Mouse (Mus musculus) E14TG2a.4 (cell line): ENCODE measurements around the gene Enc1.

Experiments
- H3K27me3 ChIP-seq: 2 replicates; pipeline ENCODE4 v1.6.1; 2014; ENCODE audit warnings: low read length, control low read depth; ENCODE audit not compliant: insufficient read depth
- H3K36me3 ChIP-seq: 2 replicates; pipeline ENCODE4 v1.6.1; 2014; ENCODE audit warnings: low read length, control low read depth; ENCODE audit not compliant: insufficient read depth
- H3K4me1 ChIP-seq: replicated peaks from 2 replicates; pipeline ENCODE4 v1.6.1; 2014; ENCODE audit warnings: low read depth, low read length, control low read depth
- H3K4me3 ChIP-seq: replicated peaks from 2 replicates; pipeline ENCODE4 v1.5.1; 2014; ENCODE audit warnings: mild to moderate bottlenecking, low read length
- H3K9me3 ChIP-seq: 2 replicates; pipeline ENCODE4 v1.6.1; 2014; ENCODE audit warnings: low read length, control low read depth
- CTCF ChIP-seq: conservative IDR thresholded peaks from 2 replicates; pipeline ENCODE4 v1.5.1; 2014; ENCODE audit warnings: low read length
- NANOG ChIP-seq: IDR thresholded peaks from 2 replicates; pipeline ENCODE4 v1.6.1; 2014; ENCODE audit warnings: borderline replicate concordance, low read length, mixed read lengths
- POU5F1 ChIP-seq: IDR thresholded peaks from 2 replicates; pipeline ENCODE4 v1.6.1; 2014; ENCODE audit warnings: low read length, borderline replicate concordance

The Enc1 gene

DNA sequence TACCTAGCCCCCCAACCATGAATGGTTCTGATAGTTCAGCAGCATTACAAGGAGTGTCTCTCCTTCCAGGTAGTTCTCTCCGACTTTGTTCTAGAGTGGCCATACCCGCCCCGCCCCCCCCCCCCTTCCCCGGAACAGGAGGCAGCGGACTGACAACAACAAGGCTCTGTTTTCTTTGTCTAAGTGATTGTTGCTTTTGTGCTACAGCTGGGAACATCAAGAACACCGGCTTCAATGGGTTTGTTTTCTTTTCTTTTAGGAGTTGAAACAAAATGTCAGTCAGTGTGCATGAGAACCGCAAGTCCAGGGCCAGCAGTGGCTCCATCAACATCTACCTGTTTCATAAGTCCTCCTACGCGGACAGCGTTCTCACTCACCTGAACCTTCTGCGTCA is 3.8 kb downstream of the Enc1 start:
- H3K4me1 ChIP-seq: peaks cover 82% of the 10 kb centered on the region
- no peaks in the 10 kb centered on the region for H3K9me3 ChIP-seq
- peaks cover 72% of the 10 kb centered on the region for H3K36me3 ChIP-seq
- no peaks in the 10 kb centered on the region for H3K27me3 ChIP-seq
- H3K4me3 ChIP-seq: peak overlapping the region; percentile 97
- TF ChIP-seq NANOG: peak; percentile 23; the same call in 1 of the 2 replicates
- no peak for TF ChIP-seq CTCF
- no peak for TF ChIP-seq POU5F1

- Histone ChIP-seq H3K27me3 (no peaks in the 10 kb centered on the region), H3K9me3 (no peaks in the 10 kb centered on the region), H3K4me3 (peak overlapping the region; percentile 49), H3K36me3 (peaks cover 76% of the 10 kb centered on the region), H3K4me1 (peaks cover 82% of the 10 kb centered on the region)
- TF ChIP-seq POU5F1 (no peak), CTCF (no peak), NANOG (no peak)
These were observed 4.3 kb downstream of the Enc1 start for GRCm38 (mm10) chr13:97245157-97245556.

DNA sequence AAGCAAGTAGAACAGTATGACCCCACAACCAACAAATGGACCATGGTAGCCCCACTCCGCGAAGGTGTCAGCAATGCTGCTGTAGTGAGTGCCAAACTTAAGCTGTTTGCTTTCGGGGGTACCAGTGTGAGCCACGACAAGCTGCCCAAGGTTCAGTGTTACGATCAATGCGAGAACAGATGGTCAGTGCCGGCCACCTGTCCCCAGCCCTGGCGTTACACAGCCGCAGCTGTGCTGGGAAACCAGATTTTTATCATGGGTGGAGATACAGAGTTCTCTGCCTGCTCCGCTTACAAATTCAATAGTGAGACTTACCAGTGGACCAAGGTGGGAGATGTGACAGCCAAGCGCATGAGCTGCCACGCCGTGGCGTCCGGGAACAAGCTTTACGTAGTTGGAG is 5.3 kb downstream of the Enc1 start:
- peaks cover 93% of the 10 kb centered on the region for H3K4me1 ChIP-seq
- no peaks in the 10 kb centered on the region for H3K9me3 ChIP-seq
- peak overlapping the region; percentile 49; the same call in 1 of the 2 replicates for H3K4me3 ChIP-seq
- no peak for TF ChIP-seq CTCF
- TF ChIP-seq POU5F1: no peak
- TF ChIP-seq NANOG: no peak
- no peaks in the 10 kb centered on the region for H3K27me3 ChIP-seq
- peaks cover 87% of the 10 kb centered on the region for H3K36me3 ChIP-seq

DNA sequence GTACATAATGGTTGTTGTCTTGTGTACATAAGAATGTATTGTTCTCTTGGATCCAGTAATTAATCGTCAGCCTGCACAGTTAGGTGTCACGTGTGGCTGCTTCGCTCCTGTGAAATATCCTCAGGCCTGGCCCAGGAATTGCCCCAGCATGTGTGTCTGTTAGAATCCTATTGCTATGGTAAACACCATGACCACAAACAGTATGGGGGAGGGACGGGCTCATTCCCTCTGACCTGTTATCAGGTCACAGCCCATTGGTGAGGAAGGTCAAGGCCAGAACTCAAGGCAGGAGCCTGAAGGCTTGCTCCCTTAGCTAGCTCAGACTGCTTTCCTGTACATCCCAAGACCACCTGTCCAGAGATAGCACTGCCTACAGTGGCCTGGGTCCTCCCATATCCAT is 6.8 kb downstream of the Enc1 start:
- H3K4me1 ChIP-seq: peaks cover 99% of the 10 kb centered on the region
- TF ChIP-seq NANOG (no peak), CTCF (no peak), POU5F1 (no peak)

GRCm38 (mm10) chr13:97249051-97249461 is 8.2 kb downstream of the Enc1 start:
- H3K4me3 ChIP-seq: peak overlapping the region; percentile 33; the same call in 1 of the 2 replicates
- H3K36me3 ChIP-seq: peaks cover 98% of the 10 kb centered on the region
- peaks cover 98% of the 10 kb centered on the region for H3K4me1 ChIP-seq
- TF ChIP-seq POU5F1: no peak
- TF ChIP-seq NANOG: no peak
- no peak for TF ChIP-seq CTCF
- H3K9me3 ChIP-seq: no peaks in the 10 kb centered on the region
- H3K27me3 ChIP-seq: no peaks in the 10 kb centered on the region

More for the DNA sequence above, 6.8 kb downstream of the Enc1 start:
- Histone ChIP-seq H3K9me3 (no peaks in the 10 kb centered on the region), H3K36me3 (peaks cover 98% of the 10 kb centered on the region), H3K27me3 (no peaks in the 10 kb centered on the region), H3K4me3 (peak overlapping the region; percentile 33; the same call in 1 of the 2 replicates)

DNA sequence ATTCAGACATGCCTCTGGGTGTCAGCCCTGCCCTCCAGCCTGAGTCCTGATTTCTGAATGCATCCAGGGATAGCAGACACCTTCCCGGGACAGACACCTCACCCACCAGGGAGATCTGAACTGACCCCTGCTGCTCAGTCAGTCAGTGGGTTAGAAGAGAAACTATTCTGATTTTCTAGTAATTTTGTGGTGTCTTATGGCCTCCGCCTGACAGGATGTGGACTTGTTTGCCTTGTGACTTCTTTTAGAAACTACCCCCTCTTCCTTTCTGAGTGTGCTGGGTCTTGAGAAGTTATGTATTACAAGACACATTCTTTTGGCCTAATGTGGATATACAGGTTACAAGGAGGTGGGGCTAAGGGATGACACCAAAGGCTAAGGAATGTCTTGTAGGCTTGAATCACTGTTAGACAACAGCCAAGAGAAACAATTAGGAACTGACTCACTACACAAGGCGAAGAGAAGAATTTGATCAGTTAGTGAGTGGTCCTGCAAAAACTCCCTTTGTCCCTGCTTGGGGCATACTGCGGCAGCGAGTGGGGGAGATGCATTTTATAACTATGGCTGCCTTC is 8.7 kb downstream of the Enc1 start:
- no peak for TF ChIP-seq NANOG
- no peak for TF ChIP-seq POU5F1
- TF ChIP-seq CTCF: no peak
- Histone ChIP-seq H3K27me3 (no peaks in the 10 kb centered on the region), H3K4me3 (no peak overlapping the region), H3K9me3 (no peaks in the 10 kb centered on the region), H3K4me1 (peaks cover 97% of the 10 kb centered on the region), H3K36me3 (peaks cover 99% of the 10 kb centered on the region)

GRCm38 (mm10) chr13:97250148-97250547 is 9.2 kb downstream of the Enc1 start:
- TF ChIP-seq NANOG (no peak), POU5F1 (no peak), CTCF (no peak)
- no peaks in the 10 kb centered on the region for H3K9me3 ChIP-seq
- H3K4me1 ChIP-seq: peaks cover 93% of the 10 kb centered on the region
- no peaks in the 10 kb centered on the region for H3K27me3 ChIP-seq
- H3K4me3 ChIP-seq: no peak overlapping the region
- peaks cover 95% of the 10 kb centered on the region for H3K36me3 ChIP-seq

GRCm38 (mm10) chr13:97250551-97251380 is 9.9 kb downstream of the Enc1 start:
- no peak overlapping the region for H3K4me3 ChIP-seq
- no peaks in the 10 kb centered on the region for H3K9me3 ChIP-seq
- peaks cover 86% of the 10 kb centered on the region for H3K4me1 ChIP-seq
- H3K27me3 ChIP-seq: no peaks in the 10 kb centered on the region
- TF ChIP-seq CTCF (no peak), POU5F1 (no peak), NANOG (no peak)
- H3K36me3 ChIP-seq: peaks cover 89% of the 10 kb centered on the region

DNA sequence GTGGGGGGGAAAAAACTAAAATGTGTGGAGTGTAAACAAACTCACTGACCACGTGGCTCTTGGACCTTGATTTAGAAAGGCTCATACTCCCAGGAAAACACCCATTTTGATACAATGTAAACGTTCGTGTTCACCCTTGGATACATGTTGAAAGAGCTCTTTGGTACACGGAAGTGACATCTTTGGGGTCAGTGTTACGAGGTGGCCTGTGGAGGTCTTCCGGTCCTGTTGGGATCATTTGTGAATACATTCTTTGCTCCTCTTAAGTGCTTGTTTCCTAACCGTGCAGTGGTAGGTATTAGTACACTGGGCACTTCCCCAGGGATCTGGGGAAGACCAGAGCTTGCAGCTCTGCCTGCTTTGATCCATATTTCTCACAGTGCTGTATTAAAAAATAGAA is 10.8 kb downstream of the Enc1 start:
- no peaks in the 10 kb centered on the region for H3K9me3 ChIP-seq

More for the DNA sequence above, 10.8 kb downstream of the Enc1 start:
- H3K4me3 ChIP-seq: no peak overlapping the region
- peaks cover 79% of the 10 kb centered on the region for H3K36me3 ChIP-seq
- TF ChIP-seq CTCF (no peak), POU5F1 (no peak), NANOG (no peak)
- H3K4me1 ChIP-seq: peaks cover 82% of the 10 kb centered on the region
- no peaks in the 10 kb centered on the region for H3K27me3 ChIP-seq
